Mouse (Mus musculus) liver, embryonic 15.5 days (tissue): ENCODE data around the gene Egf. TPM values are rescaled to one million over a fixed set of nuclear protein-coding genes. Genes with fewer than 3 reads are reported as not detected.

Source experiments
- ATAC-seq: fragments of 200-750 bp; cut with Nextera tagmentation; 2 replicates; pipeline ENCODE4 v1.8.0; 2017; ENCODE audit warnings: moderate number of reproducible peaks, mild to moderate bottlenecking, moderate library complexity; ENCODE audit not compliant: insufficient read depth
- H3K27ac ChIP-seq: fragments of 300-500 bp; sonication (generic); replicated peaks from 2 replicates; pipeline ENCODE4 v1.5.1; 2015; ENCODE audit warnings: mild to moderate bottlenecking, inconsistent platforms
- H3K27me3 ChIP-seq: fragments of 300-500 bp; sonication (generic); 2 replicates; pipeline ENCODE4 v1.6.1; 2015; ENCODE audit warnings: mild to moderate bottlenecking, inconsistent platforms
- H3K36me3 ChIP-seq: fragments of 300-500 bp; sonication (generic); replicated peaks from 2 replicates; pipeline ENCODE4 v1.6.1; 2015; ENCODE audit warnings: moderate library complexity, mild to moderate bottlenecking, inconsistent platforms
- H3K4me1 ChIP-seq: fragments of 300-500 bp; sonication (generic); replicated peaks from 2 replicates; pipeline ENCODE4 v1.6.1; 2015; ENCODE audit warnings: inconsistent platforms
- H3K4me2 ChIP-seq: fragments of 300-500 bp; sonication (generic); 2 replicates; pipeline ENCODE4 v1.6.1; 2015; ENCODE audit warnings: moderate library complexity, mild to moderate bottlenecking, inconsistent platforms
- H3K4me3 ChIP-seq: fragments of 300-500 bp; sonication (generic); replicated peaks from 2 replicates; pipeline ENCODE4 v1.5.1; 2015; ENCODE audit warnings: mild to moderate bottlenecking, inconsistent platforms
- H3K9ac ChIP-seq: fragments of 300-500 bp; sonication (generic); 2 replicates; pipeline ENCODE4 v1.6.1; 2015; ENCODE audit warnings: moderate library complexity, mild to moderate bottlenecking, inconsistent platforms
- H3K9me3 ChIP-seq: fragments of 300-500 bp; sonication (generic); replicated peaks from 2 replicates; pipeline ENCODE4 v1.6.1; 2016; ENCODE audit warnings: inconsistent platforms
- WGBS: fragments of 180-500 bp; shearing (Covaris S2); methylation state at CpG from one replicate; pipeline ENCODE4 v1.1.7; 2015; ENCODE audit warnings: mixed read lengths; ENCODE audit not compliant: insufficient replicate concordance; 5-methylcytosine and 5-hydroxymethylcytosine counted together
- polyA plus RNA-seq: library from polyadenylated mRNA; unstranded; fragments of >200 nt; fragmentation: Nextera tagmentation; extraction: Ambion mirVana; gene quantifications from 2 replicates; pipeline ENCODE4 v1.2.1, GENCODE M21; 2015

Gene Egf
- polyA plus RNA-seq, 1 experiment from 2014 or later: 0.47 TPM

DNA sequence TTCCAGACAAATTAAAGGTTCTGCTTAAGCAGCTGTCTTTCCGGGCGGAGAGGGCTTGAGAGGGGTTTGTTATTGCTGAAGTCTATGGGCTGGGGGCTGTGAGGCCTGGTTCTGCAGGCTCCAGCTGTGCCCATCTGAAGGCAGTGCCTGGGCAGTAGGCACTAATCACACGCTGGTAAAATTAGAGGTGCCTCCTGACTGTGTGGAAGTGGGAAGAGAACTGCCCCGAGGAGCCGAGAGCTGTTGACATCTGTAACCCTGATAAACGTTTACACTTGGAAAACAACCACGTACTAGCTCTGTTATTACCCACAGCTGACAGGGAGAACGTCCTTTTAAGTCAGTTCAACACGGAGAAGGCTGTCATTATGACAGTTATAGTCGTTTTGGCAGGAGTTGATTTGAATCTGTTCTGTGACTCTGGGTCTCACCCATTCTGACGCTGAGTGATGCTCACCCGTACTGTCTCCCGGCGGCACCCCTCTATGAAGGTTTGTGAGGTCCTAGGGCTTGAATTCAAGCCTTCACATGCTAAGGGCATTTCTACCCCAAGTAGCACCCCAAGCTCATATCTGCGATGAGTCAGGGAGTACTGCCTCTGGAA, 40.5 kb downstream of the Egf start:
- H3K4me1 ChIP-seq: no peaks in the 10 kb centered on the region
- no peak overlapping the region for H3K4me2 ChIP-seq
- no peak overlapping the region for H3K9ac ChIP-seq
- no peaks in the 10 kb centered on the region for H3K27me3 ChIP-seq
- WGBS: 65% methylated on average over 15 of the region's 15 CpGs
- 0 out of 2 replicates have a peak, but pooled peaks cover 3% of the 10 kb centered on the region for H3K36me3 ChIP-seq
- H3K9me3 ChIP-seq: no peaks in the 10 kb centered on the region
- H3K27ac ChIP-seq: no peak overlapping the region
- H3K4me3 ChIP-seq: no peak overlapping the region
- ATAC-seq: no peak

DNA sequence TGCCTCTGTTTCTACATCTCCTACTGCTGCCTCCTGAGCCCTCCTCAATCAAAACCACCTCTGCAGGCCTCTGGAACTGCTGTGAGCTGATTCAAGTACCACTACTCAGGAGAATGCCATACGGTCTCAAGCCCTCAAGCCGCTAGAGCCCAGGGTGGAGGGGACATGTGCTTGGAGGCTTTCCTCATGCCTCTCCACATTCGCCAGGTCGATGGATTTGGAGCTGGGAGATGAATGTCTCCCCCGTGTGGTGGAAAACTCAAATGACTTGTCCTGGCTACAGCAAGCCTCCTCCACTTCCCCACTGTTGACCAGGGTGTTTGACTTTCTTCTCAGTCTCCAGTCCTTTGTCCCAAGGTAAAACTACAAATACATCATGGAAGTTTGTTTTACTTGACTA, 47.0 kb downstream of the Egf start:
- no peaks in the 10 kb centered on the region for H3K9me3 ChIP-seq
- WGBS: 16% methylated on average over 5 of the region's 5 CpGs
- no peak overlapping the region for H3K9ac ChIP-seq
- H3K4me2 ChIP-seq: no peak overlapping the region
- no peak for ATAC-seq
- no peaks in the 10 kb centered on the region for H3K4me1 ChIP-seq
- H3K4me3 ChIP-seq: no peak overlapping the region
- H3K27me3 ChIP-seq: no peaks in the 10 kb centered on the region
- no peaks in the 10 kb centered on the region for H3K36me3 ChIP-seq
- H3K27ac ChIP-seq: no peak overlapping the region

DNA sequence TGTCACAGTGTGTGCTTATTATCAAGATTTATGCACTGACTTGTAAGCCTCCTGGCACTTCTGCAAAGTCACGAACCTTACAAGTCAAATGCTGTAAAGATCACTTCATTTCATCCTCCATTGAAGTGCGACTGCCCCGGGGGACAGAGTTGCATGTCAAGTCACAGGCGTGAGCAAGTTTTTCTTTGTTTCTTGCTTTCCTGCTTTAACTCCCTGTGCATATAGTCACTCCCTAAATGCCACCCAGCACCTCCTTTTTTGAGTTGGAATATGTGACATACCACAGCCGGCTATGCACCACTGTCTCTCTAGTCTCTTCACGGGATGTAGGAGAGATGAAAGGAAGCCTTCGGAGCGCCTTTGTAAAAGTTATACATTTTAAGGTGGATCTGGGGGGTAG, 56.2 kb downstream of the Egf start:
- Histone ChIP-seq H3K4me1 (no peaks in the 10 kb centered on the region), H3K27ac (no peak overlapping the region), H3K4me2 (no peak overlapping the region), H3K9ac (no peak overlapping the region), H3K27me3 (no peaks in the 10 kb centered on the region), H3K9me3 (no peaks in the 10 kb centered on the region), H3K36me3 (no peaks in the 10 kb centered on the region), H3K4me3 (no peak overlapping the region)
- ATAC-seq: no peak
- WGBS: 76% methylated on average over 8 of the region's 8 CpGs

DNA sequence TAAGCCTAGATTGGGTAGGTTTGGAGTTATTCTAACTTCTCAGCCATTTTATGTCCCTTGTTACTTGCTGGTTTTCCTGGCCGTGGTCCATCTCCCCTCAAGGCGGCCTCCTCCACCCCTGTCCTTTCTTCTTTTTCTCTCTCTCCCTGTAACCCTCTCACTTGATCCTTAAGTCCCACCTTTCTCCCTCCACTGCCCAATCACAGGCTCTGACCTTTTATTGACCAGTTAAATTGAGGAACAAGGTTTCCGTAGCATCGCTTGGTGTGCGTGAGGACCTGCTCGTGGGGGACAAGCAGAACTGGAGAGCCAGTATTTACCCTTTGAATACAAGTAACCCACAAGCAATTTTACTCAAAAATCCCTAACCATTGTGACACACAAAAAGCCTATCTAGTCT, 56.8 kb downstream of the Egf start:
- Histone ChIP-seq H3K9ac (no peak overlapping the region), H3K27me3 (no peaks in the 10 kb centered on the region), H3K36me3 (no peaks in the 10 kb centered on the region), H3K9me3 (no peaks in the 10 kb centered on the region), H3K27ac (no peak overlapping the region), H3K4me1 (no peaks in the 10 kb centered on the region), H3K4me3 (no peak overlapping the region), H3K4me2 (no peak overlapping the region)
- whole genome bisulfite sequencing: 80% methylated on average over 6 of the region's 6 CpGs
- ATAC-seq: no peak

DNA sequence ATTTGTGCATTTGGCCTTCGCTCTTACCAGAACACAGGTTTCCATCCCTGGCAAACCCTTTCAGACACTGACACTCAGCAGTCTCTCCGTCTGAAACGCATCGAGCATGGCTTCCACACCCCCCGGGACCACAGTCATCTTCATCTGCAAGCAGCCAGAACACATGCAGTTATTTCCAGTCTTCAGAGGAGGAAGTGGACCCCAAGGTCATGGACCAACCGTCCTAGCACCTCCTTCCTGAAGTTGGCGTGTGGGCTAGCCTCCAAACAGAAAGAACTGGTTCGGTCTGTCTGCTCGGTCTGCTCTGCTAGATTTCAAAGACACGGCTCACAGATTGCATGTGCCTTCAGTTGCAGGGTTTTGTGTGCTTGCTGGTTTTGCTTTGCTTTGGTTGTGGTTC, 57.4 kb downstream of the Egf start:
- no peaks in the 10 kb centered on the region for H3K9me3 ChIP-seq
- H3K4me3 ChIP-seq: no peak overlapping the region
- H3K4me2 ChIP-seq: no peak overlapping the region
- WGBS: 56% methylated on average over 10 of the region's 10 CpGs
- no peaks in the 10 kb centered on the region for H3K27me3 ChIP-seq
- no peaks in the 10 kb centered on the region for H3K36me3 ChIP-seq
- no peak for ATAC-seq
- no peaks in the 10 kb centered on the region for H3K4me1 ChIP-seq
- H3K27ac ChIP-seq: no peak overlapping the region
- no peak overlapping the region for H3K9ac ChIP-seq

DNA sequence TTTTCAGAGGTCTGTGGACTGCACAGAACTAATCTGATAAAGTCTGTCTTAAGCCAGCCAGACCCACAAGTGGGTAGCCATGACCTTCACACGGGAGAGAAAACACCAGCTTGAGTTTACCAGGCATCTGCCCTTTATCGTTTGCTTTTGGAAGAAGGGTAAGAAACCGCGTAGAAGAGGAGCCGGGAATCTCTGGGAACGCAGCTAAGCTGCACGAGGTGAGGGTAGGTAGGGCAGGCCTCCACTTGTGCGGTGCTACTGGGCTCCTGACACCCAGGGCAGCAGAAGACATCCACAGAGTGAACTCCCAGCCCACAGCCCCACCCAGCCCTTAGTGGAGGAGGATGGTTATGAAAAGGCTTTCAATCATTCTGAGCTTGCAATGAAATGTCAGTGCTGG, 59.2 kb downstream of the Egf start:
- Histone ChIP-seq H3K4me1 (no peaks in the 10 kb centered on the region), H3K27me3 (no peaks in the 10 kb centered on the region), H3K9me3 (no peaks in the 10 kb centered on the region), H3K27ac (no peak overlapping the region), H3K9ac (no peak overlapping the region), H3K36me3 (no peaks in the 10 kb centered on the region), H3K4me2 (no peak overlapping the region), H3K4me3 (no peak overlapping the region)
- 73% methylated on average over 8 of the region's 8 CpGs for WGBS
- no peak for ATAC-seq

DNA sequence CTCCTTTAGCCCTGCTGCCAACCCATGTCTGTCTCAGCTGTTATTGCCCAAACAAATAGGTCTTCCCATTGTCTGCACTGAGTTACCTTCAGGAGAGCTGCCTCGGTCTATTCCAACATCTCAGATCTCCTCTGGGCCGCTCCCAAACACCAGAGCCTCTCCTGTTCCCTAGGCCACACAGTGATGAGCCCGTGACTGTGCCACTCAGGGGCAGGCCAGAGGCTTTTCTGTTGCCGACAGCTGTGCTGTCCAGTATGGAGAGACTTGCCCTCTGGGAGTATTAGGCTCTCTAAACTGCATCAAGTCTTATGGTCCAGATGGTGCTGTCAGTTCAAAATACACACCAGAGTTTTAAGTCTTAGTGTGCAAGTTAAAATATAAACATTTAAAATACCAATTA, 61.5 kb downstream of the Egf start:
- Histone ChIP-seq H3K9ac (no peak overlapping the region), H3K9me3 (no peaks in the 10 kb centered on the region), H3K4me3 (no peak overlapping the region), H3K27ac (no peak overlapping the region), H3K36me3 (no peaks in the 10 kb centered on the region), H3K27me3 (no peaks in the 10 kb centered on the region), H3K4me2 (no peak overlapping the region), H3K4me1 (no peaks in the 10 kb centered on the region)
- no peak for ATAC-seq
- 67% methylated on average over 4 of the region's 4 CpGs for WGBS

DNA sequence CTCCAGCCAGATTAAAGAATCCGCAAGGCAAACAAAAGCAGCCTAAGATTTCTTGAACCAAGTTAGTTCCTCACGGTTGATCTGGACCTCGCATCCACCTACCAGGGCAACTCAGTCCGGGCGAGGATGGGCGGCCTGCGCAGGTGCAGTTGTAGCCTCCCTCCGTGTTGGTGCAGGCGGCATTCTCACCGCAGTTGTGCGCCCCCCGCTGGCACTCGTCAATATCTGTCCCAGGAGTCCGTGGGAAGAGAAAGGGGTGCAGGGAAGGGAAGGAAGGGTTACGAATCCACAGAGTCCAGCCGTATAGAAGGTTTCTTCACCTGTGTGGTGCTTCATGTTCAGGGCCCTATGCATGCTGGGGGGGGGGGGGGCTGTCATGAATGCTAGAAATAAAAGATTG, 62.3 kb downstream of the Egf start:
- Histone ChIP-seq H3K36me3 (no peaks in the 10 kb centered on the region), H3K4me1 (no peaks in the 10 kb centered on the region), H3K9ac (no peak overlapping the region), H3K27ac (no peak overlapping the region), H3K4me3 (no peak overlapping the region), H3K9me3 (no peaks in the 10 kb centered on the region), H3K27me3 (no peaks in the 10 kb centered on the region), H3K4me2 (no peak overlapping the region)
- no peak for ATAC-seq
- 55% methylated on average over 16 of the region's 16 CpGs for WGBS

DNA sequence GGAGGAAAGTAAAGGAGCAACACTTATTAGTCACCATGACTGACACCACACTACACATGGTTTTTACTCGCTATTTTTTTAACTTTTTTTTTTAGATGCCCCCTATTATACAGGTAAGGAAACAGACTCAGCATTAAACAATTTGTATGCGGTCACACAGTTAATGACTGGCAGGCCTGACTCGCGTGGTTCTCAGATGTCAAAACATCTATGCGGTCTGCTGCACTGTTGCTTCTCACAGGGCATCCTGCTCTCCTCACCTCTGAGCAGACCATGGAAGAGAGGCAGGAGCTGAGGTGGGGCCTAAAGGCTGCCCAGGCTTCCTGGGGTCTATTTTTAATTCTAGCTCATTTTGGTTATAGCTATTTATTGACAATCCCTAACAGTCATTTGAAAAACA, 67.7 kb downstream of the Egf start:
- ATAC-seq: no peak
- WGBS: 63% methylated on average over 5 of the region's 5 CpGs
- no peaks in the 10 kb centered on the region for H3K27me3 ChIP-seq
- no peak overlapping the region for H3K4me3 ChIP-seq
- H3K4me1 ChIP-seq: no peaks in the 10 kb centered on the region
- H3K4me2 ChIP-seq: no peak overlapping the region
- no peaks in the 10 kb centered on the region for H3K9me3 ChIP-seq
- H3K27ac ChIP-seq: no peak overlapping the region
- H3K36me3 ChIP-seq: no peaks in the 10 kb centered on the region
- no peak overlapping the region for H3K9ac ChIP-seq

DNA sequence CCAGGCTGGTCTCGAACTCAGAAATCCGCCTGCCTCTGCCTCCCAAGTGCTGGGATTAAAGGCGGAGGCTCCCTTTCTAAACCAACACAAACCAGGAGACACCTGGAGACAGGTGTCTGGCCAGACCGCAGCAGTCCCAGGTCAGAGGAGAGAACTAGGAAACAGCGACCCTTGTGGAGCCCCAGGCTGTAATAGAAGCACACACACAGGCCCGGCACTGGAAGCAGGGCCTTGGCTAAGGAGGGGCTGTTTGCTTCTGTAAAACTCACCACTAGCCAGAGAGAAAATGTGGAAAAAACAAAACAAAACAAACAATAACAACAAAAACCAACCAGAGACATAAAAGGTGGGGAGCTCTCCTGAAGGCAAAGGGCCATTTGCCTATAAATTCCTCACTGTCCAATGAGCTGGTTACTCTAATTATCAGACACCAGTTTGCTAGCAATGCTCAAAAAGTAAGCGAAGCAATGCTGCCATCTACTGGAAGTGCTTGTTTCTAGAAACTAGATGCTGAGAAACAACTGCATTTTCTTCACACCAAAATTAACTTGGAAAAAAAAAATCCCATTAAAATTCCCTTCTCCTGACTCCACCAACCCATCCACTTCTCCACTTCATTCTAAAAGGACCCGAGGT, 68.3 kb downstream of the Egf start:
- Histone ChIP-seq H3K9ac (no peak overlapping the region), H3K4me2 (no peak overlapping the region), H3K27ac (no peak overlapping the region), H3K4me1 (no peaks in the 10 kb centered on the region), H3K9me3 (no peaks in the 10 kb centered on the region), H3K27me3 (no peaks in the 10 kb centered on the region), H3K4me3 (no peak overlapping the region), H3K36me3 (no peaks in the 10 kb centered on the region)
- ATAC-seq: no peak
- WGBS: 45% methylated on average over 8 of the region's 8 CpGs

DNA sequence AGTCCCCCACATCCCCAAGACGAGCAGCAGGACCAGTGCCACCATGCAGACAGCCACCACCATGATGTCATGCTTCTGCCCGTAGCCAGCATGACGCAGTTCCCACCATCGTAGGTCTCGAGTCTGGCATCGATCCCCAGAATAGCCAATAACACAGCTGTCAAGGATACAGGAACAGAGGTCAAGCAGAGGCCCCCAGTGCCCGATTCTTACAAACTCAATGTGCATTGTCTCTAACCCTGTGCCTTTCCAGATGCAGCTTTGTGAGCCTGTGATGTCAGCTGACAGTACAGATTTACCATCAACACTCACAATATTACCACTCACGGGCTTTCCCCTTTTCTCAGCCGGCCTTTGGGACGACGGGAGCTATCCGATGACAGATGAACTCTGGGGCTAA, 68.9 kb downstream of the Egf start:
- Histone ChIP-seq H3K36me3 (no peaks in the 10 kb centered on the region), H3K27ac (no peak overlapping the region), H3K4me2 (no peak overlapping the region), H3K4me3 (no peak overlapping the region), H3K27me3 (no peaks in the 10 kb centered on the region), H3K9ac (no peak overlapping the region), H3K4me1 (no peaks in the 10 kb centered on the region), H3K9me3 (no peaks in the 10 kb centered on the region)
- ATAC-seq: no peak
- WGBS: 77% methylated on average over 12 of the region's 12 CpGs

DNA sequence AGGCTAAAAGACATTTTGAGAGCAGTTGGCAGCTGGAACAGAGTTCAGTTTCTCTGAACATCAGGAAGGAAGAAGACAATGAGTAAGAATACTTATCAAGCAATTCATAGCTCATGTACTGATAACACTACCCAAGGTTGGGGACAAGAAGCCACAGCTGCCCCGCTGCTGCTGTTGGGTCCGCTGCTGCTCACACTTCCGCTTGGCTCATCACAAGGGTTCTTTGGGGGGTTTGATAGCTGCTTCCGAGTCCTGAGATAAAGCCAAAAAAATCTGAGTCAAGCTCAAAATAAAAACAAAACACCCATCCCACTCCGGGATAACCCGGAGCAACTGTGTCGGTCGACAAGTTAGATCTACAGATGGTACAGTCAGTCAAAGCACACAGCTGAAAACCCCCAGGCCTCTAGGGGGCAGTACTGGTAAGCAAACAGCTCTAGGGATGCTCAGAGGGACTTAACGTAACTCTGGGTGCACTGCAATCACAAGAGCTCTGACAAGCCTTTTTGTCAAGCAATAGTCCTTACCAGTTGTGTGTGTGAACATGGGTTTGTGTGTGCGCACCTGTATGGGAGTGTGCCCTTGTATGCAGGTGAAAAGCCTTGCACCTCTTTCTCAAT, 71.9 kb downstream of the Egf start:
- Histone ChIP-seq H3K27me3 (no peaks in the 10 kb centered on the region), H3K27ac (no peak overlapping the region), H3K4me2 (no peak overlapping the region)

More for the DNA sequence above, 71.9 kb downstream of the Egf start:
- 67% methylated on average over 10 of the region's 10 CpGs for WGBS
- Histone ChIP-seq H3K4me3 (no peak overlapping the region), H3K36me3 (no peaks in the 10 kb centered on the region), H3K9ac (no peak overlapping the region), H3K9me3 (no peaks in the 10 kb centered on the region), H3K4me1 (no peaks in the 10 kb centered on the region)
- no peak for ATAC-seq
